ENCODE assay signal across 17 mouse cellular contexts in genomic region chr7:39701506-39701905, GRCm38 (mm10).
DNase-seq lines count a peak whose midpoint lies in the region; ATAC-seq lines count a peak whose summit lies in the region.
"Had no signal": no experiment of that assay in that cellular context is flagged by ENCODE, and none has a peak within 500 bp of the region (broad histone marks: within the 10 kb centered on the region; RNA-seq: fewer than 3 reads in every experiment).

No protein-coding gene starts in this region.

- peak; percentile 3 for DNase-seq in kidney, adult 9 months
- no peak for DNase-seq in kidney, postnatal 4 days
- peak; percentile 82 for DNase-seq in retina, embryonic 14.5 days (ENCODE audit: low spot score)
- peak; percentile 68 for DNase-seq in retina, postnatal 1 day
- DNase-seq: adrenal gland, adult 2 months; adrenal gland, postnatal 10 days; adrenal gland, postnatal 25 days; cerebellum, adult 11 months; cerebellum, adult 18-20 months; cerebellum, adult 8-10 months; cerebellum, adult 9-11 months; cerebellum, postnatal 14 days; cerebellum, postnatal 36 days; embryo, embryonic 11 days had no signal

- ATAC-seq in megakaryocyte, adult 5-6 weeks (ENCODE audit: poor library complexity, severe bottlenecking) = no peak
- ATAC-seq: forebrain, embryonic 14.5 days; forebrain, embryonic 16.5 days had no signal

Comparison
In these comparisons a context has a peak if more than half of its experiments do, and no peak if none do; other contexts are left out.
1. DNase-seq: peak in kidney, adult 9 months (single experiment), retina, embryonic 14.5 days (single experiment) and retina, postnatal 1 day (single experiment); none in kidney, postnatal 4 days (0 of 2).